Mouse (Mus musculus) B cell, adult 67 days (primary cell): ENCODE measurements around the gene Rab29. TPM values are rescaled to one million over a fixed set of nuclear protein-coding genes. Genes with fewer than 3 reads are reported as not detected.

ENCODE experiments used
- total RNA-seq, 2 experiments: library from RNA; stranded (reverse); gene quantifications; 4 replicates each; pipeline ENCODE4 v1.2.4; 2023

Rab29 gene
- 10 to 100 TPM; 17.4 to 23.4 TPM for total RNA-seq

DNA sequence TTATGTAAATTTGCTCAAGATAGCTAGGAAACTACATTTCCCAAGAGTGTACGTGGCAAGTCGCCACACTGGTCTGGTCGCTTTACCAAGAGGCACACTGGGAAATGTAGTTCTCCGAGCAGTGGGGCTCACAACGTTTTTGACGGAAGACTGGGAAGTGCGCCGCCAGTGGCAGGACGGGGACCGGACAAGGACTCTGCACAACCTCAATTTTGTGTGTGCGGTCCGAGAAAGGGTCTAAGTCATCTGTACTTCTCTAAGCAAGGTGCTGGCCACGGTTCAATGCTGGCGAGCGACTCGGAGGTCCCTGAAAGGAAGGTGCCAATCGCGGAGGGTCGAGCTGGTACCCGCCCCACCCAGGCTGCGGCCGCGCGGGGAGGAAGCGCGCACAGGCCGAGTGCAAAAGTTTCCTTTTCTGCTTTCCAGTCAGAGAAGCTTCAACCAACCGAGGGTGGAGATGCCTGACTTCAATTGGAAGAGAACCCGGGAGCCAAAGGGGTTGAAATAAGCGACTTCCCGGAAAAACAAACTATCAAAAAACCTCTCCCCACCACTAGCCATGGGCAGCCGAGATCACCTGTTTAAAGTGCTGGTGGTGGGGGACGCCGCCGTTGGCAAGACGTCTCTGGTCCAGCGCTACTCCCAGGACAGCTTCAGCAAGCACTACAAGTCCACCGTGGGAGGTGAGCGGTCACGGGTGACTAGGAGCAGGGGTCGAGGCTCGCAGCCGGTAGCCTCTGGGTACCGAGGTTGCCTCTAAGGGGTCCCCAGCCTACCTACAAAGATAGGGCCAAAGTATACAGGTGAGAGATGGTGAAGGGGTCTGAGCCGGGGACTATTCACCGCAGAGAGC, at the start of gene Rab29:
Gene Rab29 (plus strand): TSS at position 132 of the 853 bp plus-strand sequence.

GRCm38 (mm10) chr1:131827207-131827786, 39.7 kb upstream of the Rab29 start, which contains the start of gene Slc41a1:
TSS of gene Slc41a1 (plus strand) at chr1:131827493.

DNA sequence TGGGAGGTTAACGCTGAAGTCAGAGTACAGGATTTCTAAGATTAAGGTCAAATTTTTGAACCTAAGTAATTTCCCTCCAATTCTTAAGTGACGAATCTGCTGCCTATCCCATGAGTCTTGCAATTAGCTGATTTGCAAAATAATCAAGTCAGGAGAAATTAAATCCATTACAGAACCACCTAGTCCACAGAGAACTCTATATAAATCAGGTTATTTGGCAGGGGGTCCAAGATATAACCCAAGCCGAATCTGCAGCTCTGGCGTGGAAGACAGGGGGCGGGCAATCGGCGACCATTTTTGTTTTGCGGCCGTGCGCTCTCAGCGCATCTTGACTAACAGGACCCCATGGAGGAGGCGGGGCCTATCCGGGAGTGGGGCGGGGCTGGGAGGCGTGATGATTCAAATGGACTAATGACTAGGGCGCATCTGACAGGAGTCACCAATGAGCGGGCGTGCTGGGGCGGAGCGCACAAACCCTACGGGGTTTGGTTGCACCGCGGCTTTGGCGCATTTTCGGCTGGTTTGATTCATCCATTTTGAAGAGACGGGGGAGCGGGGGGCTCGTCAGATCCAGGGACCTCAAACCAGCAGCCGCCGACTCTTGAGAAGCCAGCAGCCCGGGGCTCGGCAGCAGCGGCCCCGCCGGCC, 43.1 kb downstream of the Rab29 start, which contains the start of gene Nucks1:
Gene Nucks1 (plus strand): TSS at position 534 of the 648 bp plus-strand sequence.

Other genes starting within 250 kb of the Rab29 start
- 100 to 1,000 TPM; 131 to 135 TPM for gene Ctse, start 228.9 kb upstream of the Rab29 start, total RNA-seq
- under 1 TPM; 0.32 to 0.68 TPM for gene Rab7b, start 178.5 kb upstream of the Rab29 start, total RNA-seq
- gene Slc26a9, start 123.2 kb upstream of the Rab29 start, total RNA-seq = not detected
- gene Pm20d1, start 69.8 kb upstream of the Rab29 start, total RNA-seq = not detected
- gene Slc41a1, start 39.7 kb upstream of the Rab29 start, total RNA-seq = 10 to 100 TPM; 49.2 to 54.4 TPM
- gene Nucks1, start 43.3 kb downstream of the Rab29 start, total RNA-seq = 10 to 100 TPM; 89.1 to 94.5 TPM
- gene Slc45a3, start 95.7 kb downstream of the Rab29 start, total RNA-seq = 1 to 10 TPM in 1 of 2 experiments, under 1 TPM in 1; 0.92 to 1.0 TPM
- gene Elk4, start 140.4 kb downstream of the Rab29 start, total RNA-seq = 100 to 1,000 TPM; 330 to 333 TPM
- under 1 TPM in 1 of 2 experiments, not detected in 1; 0.17 TPM for gene Mfsd4a, start 200.8 kb downstream of the Rab29 start, total RNA-seq